Mouse (Mus musculus) embryonic stem cell, embryonic (primary cell): ENCODE measurements around the gene Mttp.

Experiments used
- CTCF ChIA-PET, 4 experiments: fragments of 300-600 bp in 2 of 4; fragments of 350-600 bp in 2 of 4; sonication (Branson Sonifier 250); formaldehyde crosslinking; loops; one replicate each; lab custom pipeline; 2022; ENCODE audit warnings: inconsistent platforms in 2 of 4; lab: Charles Lee
- POLR2A ChIA-PET, 4 experiments: fragments of 300-600 bp in 2 of 4; fragments of 350-600 bp in 2 of 4; sonication (Branson Sonifier 250); formaldehyde crosslinking; loops; one replicate each; lab custom pipeline; 2022; ENCODE audit warnings: antibody characterized with exemption in 4 of 4, inconsistent platforms in 1 of 4; lab: Charles Lee

The Mttp gene

GRCm38 (mm10) chr3:138074214-138074613 lies 70.6 kb downstream of the Mttp start:
- ChIA-PET POLR2A (no interaction called here), CTCF (interaction anchor here in 1 of 4 experiments (0.7 kb wide), 1 partner anchor 9 kb away, joined by 5 read pairs; no protein-coding TSS in a partner anchor)

GRCm38 (mm10) chr3:138071476-138072073 lies 73.2 kb downstream of the Mttp start:
- POLR2A ChIA-PET, result interaction anchor here in 2 of 4 experiments (0.7 to 0.9 kb wide), 2 partner anchors 13 to 31 kb away, joined by 3 to 8 read pairs; no protein-coding TSS in a partner anchor
- CTCF ChIA-PET, result no interaction called here

- ChIA-PET CTCF (no interaction called here), POLR2A (no interaction called here)
Measured at GRCm38 (mm10) chr3:138071004-138071403, 73.8 kb downstream of the Mttp start.

GRCm38 (mm10) chr3:138069756-138070511 lies 74.8 kb downstream of the Mttp start:
- ChIA-PET POLR2A (interaction anchor here in 1 of 4 experiments (0.6 kb wide), 1 partner anchor 11 kb away, joined by 11 read pairs; no protein-coding TSS in a partner anchor), CTCF (no interaction called here)

- ChIA-PET CTCF (interaction anchor here in 1 of 4 experiments (1.4 kb wide), 1 partner anchor 77 kb away, joined by 4 read pairs; no protein-coding TSS in a partner anchor), POLR2A (interaction anchor here in 2 of 4 experiments (1.7 to 2.5 kb wide), 2 partner anchors 75 to 204 kb away, joined by 5 to 7 read pairs; partner anchors contain the start of genes H2afz (in 1 of the 2) and Trmt10a (in 1 of the 2))
Measured at GRCm38 (mm10) chr3:138068103-138068502, 76.7 kb downstream of the Mttp start.

- CTCF ChIA-PET, result interaction anchor here in 2 of 4 experiments (0.6 to 1.4 kb wide), 2 partner anchors 76 to 516 kb away, joined by 3 to 4 read pairs; no protein-coding TSS in a partner anchor
- POLR2A ChIA-PET, result interaction anchor here in 2 of 4 experiments (1.7 to 2.5 kb wide), 3 partner anchors 76 to 203 kb away, joined by 4 to 7 read pairs (median 5); partner anchors contain the start of genes Trmt10a (in 2 of the 2) and H2afz (in 1 of the 2)
Measured at GRCm38 (mm10) chr3:138067288-138067687, 77.5 kb downstream of the Mttp start, which contains the start of gene Gm5105. Gene Gm5105, minus strand, starts transcription at chr3:138067388.

GRCm38 (mm10) chr3:138066348-138066856 lies 78.4 kb downstream of the Mttp start:
- ChIA-PET POLR2A (interaction anchor here in 3 of 4 experiments (0.5 to 2.5 kb wide), 5 partner anchors 69 to 495 kb away, joined by 3 to 8 read pairs (median 5); partner anchors contain the start of genes Trmt10a (in 2 of the 3) and H2afz (in 1 of the 3)), CTCF (interaction anchor here in 3 of 4 experiments (0.6 to 1.4 kb wide), 3 partner anchors 75 to 517 kb away, joined by 3 to 4 read pairs (median 4); no protein-coding TSS in a partner anchor)

GRCm38 (mm10) chr3:138065930-138066329 lies 78.8 kb downstream of the Mttp start:
- ChIA-PET POLR2A (interaction anchor here in 2 of 4 experiments (0.5 to 2.5 kb wide), 3 partner anchors 78 to 110 kb away, joined by 4 to 7 read pairs (median 4); partner anchors contain the start of gene Trmt10a (in 2 of the 2)), CTCF (interaction anchor here in 3 of 4 experiments (0.5 to 1.4 kb wide), 3 partner anchors 75 to 247 kb away, joined by 3 to 5 read pairs (median 4); no protein-coding TSS in a partner anchor)

- POLR2A ChIA-PET, result no interaction called here
- CTCF ChIA-PET, result interaction anchor here in 3 of 4 experiments (0.5 to 1.0 kb wide), 4 partner anchors 71 to 246 kb away, joined by 4 to 5 read pairs (median 4); no protein-coding TSS in a partner anchor
Measured at GRCm38 (mm10) chr3:138064732-138065645, 79.8 kb downstream of the Mttp start, which contains the start of gene 1110002E22Rik. Gene 1110002E22Rik, plus strand, starts transcription at chr3:138065052.

- ChIA-PET POLR2A (no interaction called here), CTCF (interaction anchor here in 1 of 4 experiments (0.9 kb wide), 1 partner anchor 73 kb away, joined by 4 read pairs; no protein-coding TSS in a partner anchor)
Measured at GRCm38 (mm10) chr3:138063731-138064329, 80.9 kb downstream of the Mttp start.

GRCm38 (mm10) chr3:138062673-138063072 lies 82.1 kb downstream of the Mttp start:
- CTCF ChIA-PET, result no interaction called here
- POLR2A ChIA-PET, result no interaction called here

GRCm38 (mm10) chr3:138061205-138061911 lies 83.4 kb downstream of the Mttp start:
- ChIA-PET POLR2A (interaction anchor here in 1 of 4 experiments (0.6 kb wide), 1 partner anchor 281 kb away, joined by 6 read pairs; no protein-coding TSS in a partner anchor), CTCF (no interaction called here)

GRCm38 (mm10) chr3:138060429-138060828 lies 84.3 kb downstream of the Mttp start:
- CTCF ChIA-PET, result no interaction called here
- POLR2A ChIA-PET, result interaction anchor here in 1 of 4 experiments (0.8 kb wide), 1 partner anchor 69 kb away, joined by 5 read pairs; no protein-coding TSS in a partner anchor

GRCm38 (mm10) chr3:138058226-138058625 lies 86.5 kb downstream of the Mttp start:
- ChIA-PET POLR2A (no interaction called here), CTCF (no interaction called here)

- ChIA-PET POLR2A (no interaction called here), CTCF (interaction anchor here in 1 of 4 experiments (0.6 kb wide), 1 partner anchor 1298 kb away, joined by 4 read pairs; no protein-coding TSS in a partner anchor)
Measured at GRCm38 (mm10) chr3:138056976-138057375, 87.8 kb downstream of the Mttp start.

GRCm38 (mm10) chr3:138053969-138054368 lies 90.8 kb downstream of the Mttp start:
- POLR2A ChIA-PET, result no interaction called here
- CTCF ChIA-PET, result no interaction called here
